Mouse (Mus musculus): ENCODE measurements around the gene Sumf2. TPM values are rescaled to one million over a fixed set of nuclear protein-coding genes. Genes with fewer than 3 reads are reported as not detected.
A peak's percentile ranks its signal among the peaks of the same experiment; 100 is the strongest.

Gene Sumf2
- 21.0 and 33.6 TPM in 2 replicates for polyA plus RNA-seq (2014; fragmentation: Nextera tagmentation; extraction: Ambion mirVana)

- peaks cover 17% of the 10 kb centered on the region for H3K36me3 ChIP-seq (ENCODE audit: control insufficient read depth, insufficient read depth, low read length)
- H3K4me1 ChIP-seq (ENCODE audit: control insufficient read depth, insufficient read depth, low read length), result peaks cover 9% of the 10 kb centered on the region
- H3K9ac ChIP-seq (replicated peaks; ENCODE audit: low read depth, low read length), result peak within 1 kb of the TSS; percentile 71
- no peaks in the 10 kb centered on the region for H3K27me3 ChIP-seq (ENCODE audit: control insufficient read depth, insufficient read depth, low read length)
- peak within 1 kb of the TSS; percentile 63 for H3K4me3 ChIP-seq (ENCODE audit: low read depth, low read length)
- no peaks in the 10 kb centered on the region for H3K9me3 ChIP-seq (ENCODE audit: control insufficient read depth, low read length)
- peak within 1 kb of the TSS; percentile 66 for H3K27ac ChIP-seq (ENCODE audit: low read depth, low read length)
- WGBS, result 13% methylated on average over 22 of the region's 22 CpGs
- peak within 1 kb of the TSS; percentile 74 for H3K4me2 ChIP-seq (ENCODE audit: low read depth, low read length)
- ATAC-seq (ENCODE audit: low read depth), result peak; percentile 98
Measured at GRCm38 (mm10) chr5:129846752-129847557, at the start of gene Sumf2. TSS of gene Sumf2 (plus strand) at chr5:129846986.

DNA sequence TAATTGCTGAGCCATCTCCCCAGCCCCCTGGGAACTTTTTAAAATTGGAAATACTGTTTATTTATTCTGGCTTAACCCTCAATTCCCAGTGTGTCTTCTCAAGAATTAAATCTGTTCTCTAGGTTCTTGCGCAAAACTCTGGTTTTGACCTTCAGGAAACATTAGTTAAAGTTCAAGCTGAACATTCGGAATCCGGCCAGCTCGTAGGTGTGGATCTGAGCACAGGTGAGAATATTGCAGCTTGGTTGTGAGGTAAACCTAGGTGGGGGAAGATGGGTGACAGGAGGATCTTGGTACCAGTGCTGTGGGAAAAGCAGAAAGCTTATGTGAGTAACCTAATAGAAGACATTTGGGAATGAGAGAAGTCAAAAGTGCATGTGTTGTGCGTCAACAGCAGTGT lies 1.9 kb upstream of the Sumf2 start:
- Histone ChIP-seq H3K4me1 (ENCODE audit: control insufficient read depth, insufficient read depth, low read length) (peaks cover 9% of the 10 kb centered on the region), H3K27me3 (ENCODE audit: control insufficient read depth, insufficient read depth, low read length) (no peaks in the 10 kb centered on the region), H3K9me3 (ENCODE audit: control insufficient read depth, low read length) (no peaks in the 10 kb centered on the region), H3K9ac (replicated peaks; ENCODE audit: low read depth, low read length) (no peak overlapping the region), H3K4me2 (ENCODE audit: low read depth, low read length) (no peak overlapping the region), H3K36me3 (ENCODE audit: control insufficient read depth, insufficient read depth, low read length) (peaks cover 17% of the 10 kb centered on the region), H3K4me3 (ENCODE audit: low read depth, low read length) (no peak overlapping the region), H3K27ac (ENCODE audit: low read depth, low read length) (no peak overlapping the region)
- ATAC-seq (ENCODE audit: low read depth), result no peak
- WGBS, result 96% methylated on average over 5 of the region's 5 CpGs

DNA sequence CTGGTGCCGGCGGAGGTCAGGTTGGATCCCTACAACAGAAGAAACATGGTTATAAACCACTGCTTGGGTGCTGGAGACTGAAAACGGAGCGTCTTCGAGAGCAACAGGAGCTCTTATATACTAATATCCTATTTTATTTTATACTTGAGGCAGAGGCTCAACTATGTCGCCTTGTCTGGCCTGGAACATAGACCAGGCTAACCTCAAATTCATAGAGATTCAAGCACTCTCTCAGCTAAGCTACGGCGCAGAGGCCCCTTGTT lies 703 bp downstream of the Sumf2 start:
- ATAC-seq (ENCODE audit: low read depth), result no peak
- Histone ChIP-seq H3K4me3 (ENCODE audit: low read depth, low read length) (peak overlapping the region; percentile 63), H3K27ac (ENCODE audit: low read depth, low read length) (no peak overlapping the region)

DNA sequence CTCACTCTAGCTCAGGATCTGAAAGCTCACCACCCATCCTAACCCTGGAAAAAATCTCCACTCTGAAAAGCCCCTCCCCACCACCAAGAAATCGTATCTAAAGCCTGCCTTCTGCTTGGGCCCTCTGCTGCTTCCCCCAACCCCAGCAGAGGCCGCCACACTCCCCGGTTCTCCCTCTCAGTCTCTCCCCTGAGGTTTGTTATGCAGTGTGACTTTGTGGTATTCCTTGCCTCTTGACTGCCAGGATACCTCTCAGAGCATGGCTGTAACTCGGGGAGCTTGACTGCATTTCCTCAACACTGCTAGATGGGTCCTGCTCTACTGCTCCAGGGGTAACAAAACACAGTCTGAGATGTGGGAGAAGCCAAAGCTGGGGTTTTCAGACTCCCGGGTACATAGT lies 8.4 kb downstream of the Sumf2 start:
- 47% methylated on average over 5 of the region's 5 CpGs for WGBS
- H3K27ac ChIP-seq (ENCODE audit: low read depth, low read length), result no peak overlapping the region

More for the DNA sequence above, 703 bp downstream of the Sumf2 start:
- peak overlapping the region; percentile 74 for H3K4me2 ChIP-seq (ENCODE audit: low read depth, low read length)
- peaks cover 9% of the 10 kb centered on the region for H3K4me1 ChIP-seq (ENCODE audit: control insufficient read depth, insufficient read depth, low read length)
- H3K36me3 ChIP-seq (ENCODE audit: control insufficient read depth, insufficient read depth, low read length), result peaks cover 17% of the 10 kb centered on the region
- no peaks in the 10 kb centered on the region for H3K9me3 ChIP-seq (ENCODE audit: control insufficient read depth, low read length)
- WGBS, result 56% methylated on average over 8 of the region's 8 CpGs
- peak overlapping the region; percentile 71; the same call in 1 of the 2 replicates for H3K9ac ChIP-seq (replicated peaks; ENCODE audit: low read depth, low read length)
- no peaks in the 10 kb centered on the region for H3K27me3 ChIP-seq (ENCODE audit: control insufficient read depth, insufficient read depth, low read length)

DNA sequence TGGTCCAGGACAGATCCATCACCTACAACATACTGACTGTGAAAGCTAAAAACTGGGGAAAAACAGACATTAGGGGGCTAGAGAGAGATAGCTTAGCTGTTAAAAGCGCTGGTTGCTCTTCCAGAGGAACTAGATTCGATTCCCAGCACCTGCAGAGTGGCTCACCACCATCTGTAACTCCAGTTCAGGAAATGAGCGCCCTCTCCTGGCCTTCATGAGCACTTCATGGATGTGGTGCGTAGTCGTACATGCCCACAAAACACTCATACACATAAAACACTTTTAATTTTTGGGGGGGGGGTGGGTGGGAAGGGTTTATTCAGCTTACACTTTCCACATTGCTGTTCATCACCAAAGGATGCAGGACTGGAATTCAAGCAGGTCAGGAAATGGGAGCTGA lies 9.6 kb downstream of the Sumf2 start:
- no peak overlapping the region for H3K9ac ChIP-seq (replicated peaks; ENCODE audit: low read depth, low read length)
- ATAC-seq (ENCODE audit: low read depth), result no peak
- H3K4me1 ChIP-seq (ENCODE audit: control insufficient read depth, insufficient read depth, low read length), result no peaks in the 10 kb centered on the region
- H3K27me3 ChIP-seq (ENCODE audit: control insufficient read depth, insufficient read depth, low read length), result no peaks in the 10 kb centered on the region
- no peak overlapping the region for H3K4me3 ChIP-seq (ENCODE audit: low read depth, low read length)
- whole genome bisulfite sequencing, result 84% methylated on average over 5 of the region's 5 CpGs
- H3K27ac ChIP-seq (ENCODE audit: low read depth, low read length), result no peak overlapping the region
- no peaks in the 10 kb centered on the region for H3K9me3 ChIP-seq (ENCODE audit: control insufficient read depth, low read length)
- H3K4me2 ChIP-seq (ENCODE audit: low read depth, low read length), result no peak overlapping the region
- peaks cover 14% of the 10 kb centered on the region for H3K36me3 ChIP-seq (ENCODE audit: control insufficient read depth, insufficient read depth, low read length)

More for the DNA sequence above, 8.4 kb downstream of the Sumf2 start:
- no peak overlapping the region for H3K4me3 ChIP-seq (ENCODE audit: low read depth, low read length)
- no peaks in the 10 kb centered on the region for H3K9me3 ChIP-seq (ENCODE audit: control insufficient read depth, low read length)
- no peak for ATAC-seq (ENCODE audit: low read depth)
- H3K4me1 ChIP-seq (ENCODE audit: control insufficient read depth, insufficient read depth, low read length), result no peaks in the 10 kb centered on the region
- no peak overlapping the region for H3K9ac ChIP-seq (replicated peaks; ENCODE audit: low read depth, low read length)
- no peaks in the 10 kb centered on the region for H3K27me3 ChIP-seq (ENCODE audit: control insufficient read depth, insufficient read depth, low read length)
- no peak overlapping the region for H3K4me2 ChIP-seq (ENCODE audit: low read depth, low read length)
- H3K36me3 ChIP-seq (ENCODE audit: control insufficient read depth, insufficient read depth, low read length), result peaks cover 12% of the 10 kb centered on the region

GRCm38 (mm10) chr5:129862325-129862724 lies 15.5 kb downstream of the Sumf2 start:
- Histone ChIP-seq H3K4me1 (ENCODE audit: control insufficient read depth, insufficient read depth, low read length) (no peaks in the 10 kb centered on the region), H3K4me2 (ENCODE audit: low read depth, low read length) (no peak overlapping the region), H3K9me3 (ENCODE audit: control insufficient read depth, low read length) (no peaks in the 10 kb centered on the region), H3K4me3 (ENCODE audit: low read depth, low read length) (no peak overlapping the region), H3K9ac (replicated peaks; ENCODE audit: low read depth, low read length) (no peak overlapping the region), H3K27me3 (ENCODE audit: control insufficient read depth, insufficient read depth, low read length) (no peaks in the 10 kb centered on the region), H3K36me3 (ENCODE audit: control insufficient read depth, insufficient read depth, low read length) (peaks cover 11% of the 10 kb centered on the region), H3K27ac (ENCODE audit: low read depth, low read length) (no peak overlapping the region)
- ATAC-seq (ENCODE audit: low read depth), result no peak
- WGBS, result 98% methylated on average over 6 of the region's 6 CpGs

DNA sequence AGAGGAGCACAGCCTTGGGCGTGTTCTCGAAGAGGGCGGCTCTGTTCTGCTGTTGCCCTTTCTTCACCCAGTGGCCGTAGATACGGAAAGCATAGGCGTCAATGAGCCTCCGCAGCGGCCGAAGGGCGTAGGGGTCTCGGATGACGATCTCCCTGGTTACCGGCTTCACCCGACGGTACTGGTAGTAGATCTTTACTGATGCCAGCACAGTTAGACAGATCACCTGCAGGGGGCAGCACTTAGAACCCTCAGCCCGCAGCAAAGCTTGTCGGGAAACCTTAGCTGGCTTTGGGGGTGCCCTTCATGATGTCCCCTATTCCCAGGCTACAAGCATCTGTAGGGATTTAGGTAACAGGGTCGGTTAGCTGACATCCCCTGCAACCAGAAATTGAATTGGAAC lies 17.7 kb downstream of the Sumf2 start:
- no peak for ATAC-seq (ENCODE audit: low read depth)
- Histone ChIP-seq H3K36me3 (ENCODE audit: control insufficient read depth, insufficient read depth, low read length) (0 out of 2 replicates have a peak, but pooled peaks cover 6% of the 10 kb centered on the region), H3K9me3 (ENCODE audit: control insufficient read depth, low read length) (no peaks in the 10 kb centered on the region), H3K9ac (replicated peaks; ENCODE audit: low read depth, low read length) (no peak overlapping the region), H3K4me3 (ENCODE audit: low read depth, low read length) (no peak overlapping the region), H3K4me2 (ENCODE audit: low read depth, low read length) (no peak overlapping the region), H3K27me3 (ENCODE audit: control insufficient read depth, insufficient read depth, low read length) (no peaks in the 10 kb centered on the region), H3K27ac (ENCODE audit: low read depth, low read length) (no peak overlapping the region), H3K4me1 (ENCODE audit: control insufficient read depth, insufficient read depth, low read length) (no peaks in the 10 kb centered on the region)
- WGBS, result 11% methylated on average over 18 of the region's 18 CpGs

GRCm38 (mm10) chr5:129865841-129866240 lies 19.1 kb downstream of the Sumf2 start:
- no peaks in the 10 kb centered on the region for H3K27me3 ChIP-seq (ENCODE audit: control insufficient read depth, insufficient read depth, low read length)
- no peaks in the 10 kb centered on the region for H3K36me3 ChIP-seq (ENCODE audit: control insufficient read depth, insufficient read depth, low read length)
- ATAC-seq (ENCODE audit: low read depth), result no peak
- no peak overlapping the region for H3K27ac ChIP-seq (ENCODE audit: low read depth, low read length)
- no peak overlapping the region for H3K4me2 ChIP-seq (ENCODE audit: low read depth, low read length)
- H3K9ac ChIP-seq (replicated peaks; ENCODE audit: low read depth, low read length), result no peak overlapping the region
- WGBS, result 86% methylated on average over 12 of the region's 12 CpGs
- no peaks in the 10 kb centered on the region for H3K9me3 ChIP-seq (ENCODE audit: control insufficient read depth, low read length)
- no peaks in the 10 kb centered on the region for H3K4me1 ChIP-seq (ENCODE audit: control insufficient read depth, insufficient read depth, low read length)
- no peak overlapping the region for H3K4me3 ChIP-seq (ENCODE audit: low read depth, low read length)

GRCm38 (mm10) chr5:129869238-129869995 lies 22.6 kb downstream of the Sumf2 start:
- no peaks in the 10 kb centered on the region for H3K4me1 ChIP-seq (ENCODE audit: control insufficient read depth, insufficient read depth, low read length)
- no peaks in the 10 kb centered on the region for H3K36me3 ChIP-seq (ENCODE audit: control insufficient read depth, insufficient read depth, low read length)
- no peaks in the 10 kb centered on the region for H3K27me3 ChIP-seq (ENCODE audit: control insufficient read depth, insufficient read depth, low read length)
- no peak for ATAC-seq (ENCODE audit: low read depth)
- H3K4me3 ChIP-seq (ENCODE audit: low read depth, low read length), result no peak overlapping the region
- 89% methylated on average over 19 of the region's 19 CpGs for WGBS
- H3K9me3 ChIP-seq (ENCODE audit: control insufficient read depth, low read length), result no peaks in the 10 kb centered on the region
- no peak overlapping the region for H3K4me2 ChIP-seq (ENCODE audit: low read depth, low read length)
- H3K27ac ChIP-seq (ENCODE audit: low read depth, low read length), result no peak overlapping the region
- no peak overlapping the region for H3K9ac ChIP-seq (replicated peaks; ENCODE audit: low read depth, low read length)

Data from neural tube, embryonic 14.5 days (tissue).